Mouse (Mus musculus) bone marrow, adult 2 months (tissue): ENCODE results near the gene Snapc1.

Source experiments
- CTCF ChIP-seq: fragments of 200-500 bp; IDR thresholded peaks from 2 replicates; pipeline ENCODE4 v1.5.1; 2011; ENCODE audit warnings: low read length, control low read depth; ENCODE audit not compliant: control insufficient read depth, insufficient read depth
- POLR2A ChIP-seq: fragments of 200-500 bp; IDR thresholded peaks from 2 replicates; pipeline ENCODE4 v1.6.1; 2011; ENCODE audit warnings: low read depth, mild to moderate bottlenecking, control low read depth, low read length, borderline replicate concordance; ENCODE audit not compliant: control insufficient read depth

DNA sequence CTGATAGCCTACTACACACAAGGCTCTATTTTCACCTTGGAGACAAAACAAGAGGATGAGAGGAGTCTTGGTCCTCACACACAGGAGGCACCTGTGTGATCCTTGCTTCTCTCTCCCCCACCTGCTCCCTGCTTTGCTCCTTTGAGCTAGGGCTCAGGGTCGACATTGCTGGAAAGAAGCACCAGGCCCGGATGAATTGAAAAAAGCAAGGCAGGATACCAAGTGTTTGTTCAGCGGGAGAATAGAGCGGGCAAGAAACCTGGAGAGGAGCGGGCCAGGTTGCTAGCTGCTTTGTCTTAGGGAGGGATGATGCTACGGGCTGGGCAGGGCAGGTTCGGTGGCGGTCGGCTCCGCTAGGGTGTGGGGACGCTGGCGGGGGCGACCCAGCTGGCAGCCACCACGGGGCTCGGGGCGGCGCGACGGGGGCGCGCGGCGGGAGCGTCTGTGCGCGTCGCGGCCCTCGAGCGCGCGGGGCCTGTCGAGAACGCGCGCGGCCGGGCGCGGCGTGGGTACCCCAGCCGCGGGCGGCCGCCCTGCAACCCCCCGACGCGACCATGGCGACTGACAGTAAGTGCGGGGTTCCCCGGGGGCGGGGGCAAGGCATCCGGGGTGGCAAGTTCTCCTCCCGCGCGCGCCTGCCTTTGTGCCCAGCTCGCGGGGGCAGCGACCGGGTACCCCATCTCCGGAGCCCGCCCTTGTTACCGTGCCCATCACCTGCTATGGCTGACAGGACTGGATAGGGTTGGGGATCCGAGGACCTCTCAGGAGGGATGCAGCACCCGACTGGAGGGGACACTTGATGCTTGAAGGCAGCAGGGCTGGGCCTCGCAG, 33.2 kb downstream of the Snapc1 start, which contains the start of gene Syt16:
- TF ChIP-seq CTCF = no peak
- no peak for TF ChIP-seq POLR2A
